Mouse (Mus musculus) adrenal gland, postnatal 14 days (tissue): ENCODE measurements around the gene Nfkbia. TPM values are rescaled to one million over a fixed set of nuclear protein-coding genes. Genes with fewer than 3 reads are reported as not detected.

Experiments used
- DNase-seq: peaks from one replicate; pipeline ENCODE4 v3.0.0; 2021; ENCODE audit warnings: mixed read lengths
- total RNA-seq: library from RNA; stranded (reverse); gene quantifications from 2 replicates; pipeline ENCODE4 v1.2.3, GENCODE M21; 2021

Gene Nfkbia
- total RNA-seq, 1 experiment from 2014 or later: 95.5 TPM

GRCm38 (mm10) chr12:55490722-55491449, 1.6 kb downstream of the Nfkbia start:
- peak; percentile 50 for DNase-seq

GRCm38 (mm10) chr12:55489986-55490721, 2.3 kb downstream of the Nfkbia start:
- DNase-seq: peak; percentile 41

GRCm38 (mm10) chr12:55488661-55489447, 3.6 kb downstream of the Nfkbia start:
- peak; percentile 45 for DNase-seq

- DNase-seq: peak; percentile 24
These were observed 4.4 kb downstream of the Nfkbia start for GRCm38 (mm10) chr12:55487843-55488660.

- peak; percentile 11 for DNase-seq
These were observed 5.3 kb downstream of the Nfkbia start for GRCm38 (mm10) chr12:55486923-55487674.

- DNase-seq: no peak
These were observed 7.6 kb downstream of the Nfkbia start for GRCm38 (mm10) chr12:55484800-55485199.

- DNase-seq: no peak
These were observed 8.2 kb downstream of the Nfkbia start for GRCm38 (mm10) chr12:55484079-55484774.

GRCm38 (mm10) chr12:55483591-55483990, 8.9 kb downstream of the Nfkbia start:
- DNase-seq: no peak

GRCm38 (mm10) chr12:55482732-55483131, 9.7 kb downstream of the Nfkbia start:
- DNase-seq: no peak

GRCm38 (mm10) chr12:55481739-55482138, 10.7 kb downstream of the Nfkbia start:
- peak; percentile 63 for DNase-seq

- DNase-seq: peak; percentile 35
These were observed 11.8 kb downstream of the Nfkbia start for GRCm38 (mm10) chr12:55480471-55481153.

GRCm38 (mm10) chr12:55478901-55479300, 13.5 kb downstream of the Nfkbia start:
- DNase-seq: no peak

GRCm38 (mm10) chr12:55474209-55474583, 18.3 kb downstream of the Nfkbia start:
- no peak for DNase-seq

GRCm38 (mm10) chr12:55473250-55474208, 18.9 kb downstream of the Nfkbia start:
- peak; percentile 87 for DNase-seq

GRCm38 (mm10) chr12:55471344-55471743, 21.1 kb downstream of the Nfkbia start:
- no peak for DNase-seq

- no peak for DNase-seq
These were observed 22.0 kb downstream of the Nfkbia start for GRCm38 (mm10) chr12:55470442-55470841.

GRCm38 (mm10) chr12:55467331-55468180, 24.9 kb downstream of the Nfkbia start:
- peak; percentile 43 for DNase-seq

GRCm38 (mm10) chr12:55466816-55467215, 25.6 kb downstream of the Nfkbia start:
- no peak for DNase-seq
